Mouse (Mus musculus): ENCODE data around the gene Usp29. TPM values are rescaled to one million over a fixed set of nuclear protein-coding genes. Genes with fewer than 3 reads are reported as not detected.

Usp29 gene
- polyA plus RNA-seq (2015; fragmentation: Nextera tagmentation; extraction: Ambion mirVana): 22.4 and 26.1 TPM in 2 replicates

- peak within 1 kb of the TSS; percentile 52 for H3K4me2 ChIP-seq (replicated peaks)
- peak within 1 kb of the TSS; percentile 98 for H3K27ac ChIP-seq (replicated peaks)
- peak; percentile 42 for ATAC-seq (replicated peaks)
- H3K9ac ChIP-seq (replicated peaks): peak within 1 kb of the TSS; percentile 64
- H3K9me3 ChIP-seq: peaks cover 19% of the 10 kb centered on the region
- H3K36me3 ChIP-seq: peaks cover 5% of the 10 kb centered on the region; the same call in 1 of the 2 replicates
- H3K4me1 ChIP-seq: no peaks in the 10 kb centered on the region; the same call in 1 of the 2 replicates
- WGBS: 50% methylated on average over 24 of the region's 24 CpGs
- no peaks in the 10 kb centered on the region for H3K27me3 ChIP-seq
- peak within 1 kb of the TSS; percentile 60 for H3K4me3 ChIP-seq
These were observed at the start of gene Usp29, which contains the start of gene Peg3 for GRCm38 (mm10) chr7:6730241-6730640. TSS of gene Usp29 (plus strand) at chr7:6730578. TSS of gene Peg3 (minus strand) at chr7:6730431.

- H3K9me3 ChIP-seq: no peaks in the 10 kb centered on the region
- no peak overlapping the region for H3K4me2 ChIP-seq (replicated peaks)
These were observed 44.9 kb upstream of the Usp29 start for GRCm38 (mm10) chr7:6685511-6685910.

GRCm38 (mm10) chr7:6696241-6697045, 33.9 kb upstream of the Usp29 start, which contains the start of gene Zim1:
TSS of gene Zim1 (minus strand) at chr7:6696450.
- Histone ChIP-seq H3K4me3 (peak within 1 kb of the TSS; percentile 52), H3K4me1 (peaks cover 5% of the 10 kb centered on the region), H3K4me2 (replicated peaks) (peak within 1 kb of the TSS; percentile 89), H3K27me3 (no peaks in the 10 kb centered on the region), H3K9me3 (no peaks in the 10 kb centered on the region), H3K36me3 (no peaks in the 10 kb centered on the region), H3K27ac (replicated peaks) (no peak within 1 kb of the TSS), H3K9ac (replicated peaks) (peak within 1 kb of the TSS; percentile 43; the same call in 1 of the 2 replicates)
- ATAC-seq (replicated peaks): peak; percentile 100
- 10% methylated on average over 32 of the region's 32 CpGs for WGBS

More at GRCm38 (mm10) chr7:6685511-6685910, 44.9 kb upstream of the Usp29 start:
- Histone ChIP-seq H3K4me1 (no peaks in the 10 kb centered on the region), H3K27me3 (no peaks in the 10 kb centered on the region), H3K36me3 (no peaks in the 10 kb centered on the region), H3K27ac (replicated peaks) (no peak overlapping the region), H3K9ac (replicated peaks) (no peak overlapping the region), H3K4me3 (no peak overlapping the region)
- 93% methylated on average over 6 of the region's 6 CpGs for WGBS
- ATAC-seq (replicated peaks): no peak

- Histone ChIP-seq H3K36me3 (no peaks in the 10 kb centered on the region), H3K9ac (replicated peaks) (no peak overlapping the region), H3K27me3 (no peaks in the 10 kb centered on the region), H3K27ac (replicated peaks) (no peak overlapping the region), H3K4me1 (peaks cover 5% of the 10 kb centered on the region), H3K9me3 (no peaks in the 10 kb centered on the region), H3K4me2 (replicated peaks) (no peak overlapping the region), H3K4me3 (no peak overlapping the region)
- no peak for ATAC-seq (replicated peaks)
- WGBS: 81% methylated on average over 3 of the region's 3 CpGs
These were observed 31.1 kb upstream of the Usp29 start for GRCm38 (mm10) chr7:6699230-6699629.

- H3K4me1 ChIP-seq: no peaks in the 10 kb centered on the region
- no peak for ATAC-seq (replicated peaks)
- H3K27ac ChIP-seq (replicated peaks): no peak overlapping the region
- H3K4me3 ChIP-seq: no peak overlapping the region
- peaks cover 48% of the 10 kb centered on the region for H3K36me3 ChIP-seq
- no peak overlapping the region for H3K4me2 ChIP-seq (replicated peaks)
- WGBS: 95% methylated on average over 23 of the region's 23 CpGs
- H3K9me3 ChIP-seq: no peaks in the 10 kb centered on the region
- no peaks in the 10 kb centered on the region for H3K27me3 ChIP-seq
- no peak overlapping the region for H3K9ac ChIP-seq (replicated peaks)
These were observed 22.9 kb upstream of the Usp29 start for GRCm38 (mm10) chr7:6707416-6708015.

GRCm38 (mm10) chr7:6708451-6709180, 21.8 kb upstream of the Usp29 start:
- no peak overlapping the region for H3K4me2 ChIP-seq (replicated peaks)
- no peak for ATAC-seq (replicated peaks)
- H3K4me1 ChIP-seq: no peaks in the 10 kb centered on the region
- H3K27me3 ChIP-seq: no peaks in the 10 kb centered on the region
- H3K27ac ChIP-seq (replicated peaks): no peak overlapping the region
- peaks cover 50% of the 10 kb centered on the region for H3K36me3 ChIP-seq
- H3K4me3 ChIP-seq: no peak overlapping the region
- no peak overlapping the region for H3K9ac ChIP-seq (replicated peaks)
- no peaks in the 10 kb centered on the region for H3K9me3 ChIP-seq
- 85% methylated on average over 17 of the region's 17 CpGs for whole genome bisulfite sequencing

GRCm38 (mm10) chr7:6709396-6709795, 21.0 kb upstream of the Usp29 start:
- no peak overlapping the region for H3K27ac ChIP-seq (replicated peaks)
- no peak for ATAC-seq (replicated peaks)
- H3K27me3 ChIP-seq: no peaks in the 10 kb centered on the region
- 96% methylated on average over 15 of the region's 15 CpGs for WGBS
- H3K4me2 ChIP-seq (replicated peaks): no peak overlapping the region
- peaks cover 50% of the 10 kb centered on the region for H3K36me3 ChIP-seq
- H3K4me1 ChIP-seq: no peaks in the 10 kb centered on the region
- H3K4me3 ChIP-seq: no peak overlapping the region
- no peak overlapping the region for H3K9ac ChIP-seq (replicated peaks)
- no peaks in the 10 kb centered on the region for H3K9me3 ChIP-seq

GRCm38 (mm10) chr7:6727351-6728121, 2.8 kb upstream of the Usp29 start:
- H3K9ac ChIP-seq (replicated peaks): 0 out of 2 replicates have a peak overlapping the region, but pooled peaks have one; percentile 22

GRCm38 (mm10) chr7:6728263-6728931, 2.0 kb upstream of the Usp29 start:
- Histone ChIP-seq H3K9me3 (peaks cover 19% of the 10 kb centered on the region), H3K27ac (replicated peaks) (peak overlapping the region; percentile 98), H3K4me2 (replicated peaks) (peak overlapping the region; percentile 52), H3K27me3 (no peaks in the 10 kb centered on the region), H3K4me1 (no peaks in the 10 kb centered on the region; the same call in 1 of the 2 replicates), H3K4me3 (peak overlapping the region; percentile 60), H3K36me3 (peaks cover 16% of the 10 kb centered on the region; the same call in 1 of the 2 replicates), H3K9ac (replicated peaks) (0 out of 2 replicates have a peak overlapping the region, but pooled peaks have one; percentile 16)
- WGBS: 53% methylated on average over 19 of the region's 19 CpGs
- peak; percentile 81 for ATAC-seq (replicated peaks)

More at GRCm38 (mm10) chr7:6727351-6728121, 2.8 kb upstream of the Usp29 start:
- peak; percentile 68 for ATAC-seq (replicated peaks)
- Histone ChIP-seq H3K4me3 (peak overlapping the region; percentile 60), H3K4me2 (replicated peaks) (peak overlapping the region; percentile 44), H3K27me3 (no peaks in the 10 kb centered on the region), H3K36me3 (peaks cover 16% of the 10 kb centered on the region; the same call in 1 of the 2 replicates), H3K27ac (replicated peaks) (peak overlapping the region; percentile 98), H3K4me1 (no peaks in the 10 kb centered on the region; the same call in 1 of the 2 replicates), H3K9me3 (peaks cover 19% of the 10 kb centered on the region)
- WGBS: 50% methylated on average over 19 of the region's 19 CpGs

- ATAC-seq (replicated peaks): peak; percentile 45
- Histone ChIP-seq H3K4me1 (no peaks in the 10 kb centered on the region; the same call in 1 of the 2 replicates), H3K9ac (replicated peaks) (peak overlapping the region; percentile 64), H3K4me2 (replicated peaks) (peak overlapping the region; percentile 52), H3K36me3 (peaks cover 15% of the 10 kb centered on the region; the same call in 1 of the 2 replicates), H3K9me3 (peaks cover 19% of the 10 kb centered on the region), H3K4me3 (peak overlapping the region; percentile 60), H3K27ac (replicated peaks) (peak overlapping the region; percentile 98), H3K27me3 (no peaks in the 10 kb centered on the region)
- WGBS: 51% methylated on average over 37 of the region's 37 CpGs
These were observed 1.1 kb upstream of the Usp29 start for GRCm38 (mm10) chr7:6729061-6729817.

Measured in forebrain, embryonic 15.5 days (tissue).